Mouse (Mus musculus) heart, embryonic 15.5 days (tissue): Measurements from ENCODE around the gene Gm21776. TPM values are rescaled to one million over a fixed set of nuclear protein-coding genes. Genes with fewer than 3 reads are reported as not detected.
"Not testable (repeated sequence)": the region's sequence is repeated elsewhere in the genome, so short reads cannot be mapped to it uniquely, and the experiment has no call there.

Experiments
- ATAC-seq: fragments of 200-750 bp; cut with Nextera tagmentation; replicated peaks from 2 replicates; pipeline ENCODE4 v1.8.0; 2017; ENCODE audit warnings: low read depth, moderate TSS enrichment; ENCODE audit not compliant: insufficient number of reproducible peaks, insufficient read depth, low FRiP score
- H3K27ac ChIP-seq: fragments of 300-500 bp; sonication (generic); 2 replicates; pipeline ENCODE4 v1.5.1; 2015; ENCODE audit warnings: mild to moderate bottlenecking, inconsistent platforms
- H3K27me3 ChIP-seq: fragments of 300-500 bp; sonication (generic); 2 replicates; pipeline ENCODE4 v1.6.1; 2015; ENCODE audit warnings: inconsistent platforms
- H3K36me3 ChIP-seq: fragments of 300-500 bp; sonication (generic); 2 replicates; pipeline ENCODE4 v1.6.1; 2015; ENCODE audit warnings: mild to moderate bottlenecking, inconsistent platforms
- H3K4me1 ChIP-seq: fragments of 300-500 bp; sonication (generic); replicated peaks from 2 replicates; pipeline ENCODE4 v1.6.1; 2015; ENCODE audit warnings: inconsistent platforms
- H3K4me2 ChIP-seq: fragments of 300-500 bp; sonication (generic); 2 replicates; pipeline ENCODE4 v1.6.1; 2015; ENCODE audit warnings: inconsistent platforms, mild to moderate bottlenecking, moderate library complexity
- H3K4me3 ChIP-seq: fragments of 300-500 bp; sonication (generic); 2 replicates; pipeline ENCODE4 v1.5.1; 2015; ENCODE audit warnings: mild to moderate bottlenecking, inconsistent platforms
- H3K9ac ChIP-seq: fragments of 300-500 bp; sonication (generic); 2 replicates; pipeline ENCODE4 v1.6.1; 2015; ENCODE audit warnings: mild to moderate bottlenecking, inconsistent platforms
- H3K9me3 ChIP-seq: fragments of 300-500 bp; sonication (generic); replicated peaks from 2 replicates; pipeline ENCODE4 v1.6.1; 2016; ENCODE audit warnings: inconsistent platforms
- WGBS: fragments of 180-500 bp; shearing (Covaris S2); methylation state at CpG from one replicate; pipeline ENCODE4 v1.1.7; 2015; ENCODE audit warnings: mixed read lengths; 5-methylcytosine and 5-hydroxymethylcytosine counted together
- polyA plus RNA-seq: library from polyadenylated mRNA; unstranded; fragments of >200 nt; fragmentation: Nextera tagmentation; extraction: Ambion mirVana; gene quantifications from 2 replicates; pipeline ENCODE4 v1.2.1, GENCODE M21; 2015

Gene Gm21776
- polyA plus RNA-seq, result not detected in 2 replicates

- WGBS, result no CpG with 5 or more reads among the region's 3 CpGs
Observed at GRCm38 (mm10) chrY:76378362-76378761, at the start of gene Gm21776. Gm21776 (plus strand) TSS chrY:76378662.

More at GRCm38 (mm10) chrY:76378362-76378761, at the start of gene Gm21776:
- not testable (repeated sequence) for H3K27me3 ChIP-seq, H3K4me1 ChIP-seq, H3K9me3 ChIP-seq, ATAC-seq, H3K27ac ChIP-seq, H3K9ac ChIP-seq, H3K36me3 ChIP-seq, H3K4me3 ChIP-seq, H3K4me2 ChIP-seq
